Mouse (Mus musculus) heart, embryonic 13.5 days (tissue): ENCODE data around the gene Nae1. TPM values are rescaled to one million over a fixed set of nuclear protein-coding genes. Genes with fewer than 3 reads are reported as not detected.

ENCODE experiments used
- ATAC-seq: fragments of 200-750 bp; cut with Nextera tagmentation; 2 replicates; pipeline ENCODE4 v1.8.0; 2017; ENCODE audit warnings: moderate TSS enrichment; ENCODE audit not compliant: insufficient number of reproducible peaks, low FRiP score, low TSS enrichment; ENCODE audit errors: extremely low read depth
- H3K27ac ChIP-seq: fragments of 300-500 bp; sonication (generic); replicated peaks from 2 replicates; pipeline ENCODE4 v1.5.1; 2015; ENCODE audit warnings: moderate library complexity, mild to moderate bottlenecking, inconsistent platforms
- H3K27me3 ChIP-seq: fragments of 300-500 bp; sonication (generic); replicated peaks from 2 replicates; pipeline ENCODE4 v1.6.1; 2015; ENCODE audit warnings: mild to moderate bottlenecking, inconsistent platforms
- H3K36me3 ChIP-seq: fragments of 300-500 bp; sonication (generic); 2 replicates; pipeline ENCODE4 v1.6.1; 2015; ENCODE audit warnings: mild to moderate bottlenecking, inconsistent platforms
- H3K4me1 ChIP-seq: fragments of 300-500 bp; sonication (generic); 2 replicates; pipeline ENCODE4 v1.6.1; 2015; ENCODE audit warnings: inconsistent platforms
- H3K4me2 ChIP-seq: fragments of 300-500 bp; sonication (generic); 2 replicates; pipeline ENCODE4 v1.6.1; 2015; ENCODE audit warnings: inconsistent platforms, mild to moderate bottlenecking, moderate library complexity
- H3K4me3 ChIP-seq: fragments of 300-500 bp; sonication (generic); 2 replicates; pipeline ENCODE4 v1.5.1; 2015; ENCODE audit warnings: moderate library complexity, mild to moderate bottlenecking, inconsistent platforms
- H3K9ac ChIP-seq: fragments of 300-500 bp; sonication (generic); 2 replicates; pipeline ENCODE4 v1.6.1; 2015; ENCODE audit warnings: inconsistent platforms, mild to moderate bottlenecking, moderate library complexity
- H3K9me3 ChIP-seq: fragments of 300-500 bp; sonication (generic); 2 replicates; pipeline ENCODE4 v1.6.1; 2016; ENCODE audit warnings: inconsistent platforms
- WGBS: fragments of 180-500 bp; shearing (Covaris S2); methylation state at CpG from one replicate; pipeline ENCODE4 v1.1.7; 2015; ENCODE audit warnings: mixed read lengths; 5-methylcytosine and 5-hydroxymethylcytosine counted together
- polyA plus RNA-seq: library from polyadenylated mRNA; unstranded; fragments of >200 nt; fragmentation: Nextera tagmentation; extraction: Ambion mirVana; gene quantifications from 2 replicates; pipeline ENCODE4 v1.2.1, GENCODE M21; 2015

Gene Nae1
- polyA plus RNA-seq, 1 experiment from 2014 or later = 71.5 TPM

DNA sequence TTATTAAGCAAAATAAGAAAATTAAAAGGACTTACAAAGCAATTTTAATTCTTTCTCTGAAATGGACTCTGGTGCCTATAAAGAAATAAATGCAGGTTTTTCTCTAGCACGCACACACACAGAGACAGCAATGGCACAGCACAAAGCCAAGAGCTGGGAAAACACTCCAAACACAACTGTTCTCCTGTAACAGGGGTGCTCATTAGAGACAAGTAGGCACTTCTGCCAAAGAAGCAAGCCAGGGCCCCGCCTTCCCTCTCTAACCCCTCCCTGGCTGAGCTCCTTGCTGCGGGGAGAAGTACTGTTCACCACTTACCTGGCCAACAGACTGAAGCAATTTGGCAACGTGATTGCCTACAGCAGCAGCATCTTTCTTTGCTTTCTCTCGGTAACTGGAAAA lies 16.6 kb downstream of the Nae1 start:
- Histone ChIP-seq H3K4me3 (no peak overlapping the region), H3K4me1 (no peaks in the 10 kb centered on the region), H3K27me3 (no peaks in the 10 kb centered on the region), H3K27ac (no peak overlapping the region), H3K36me3 (peaks cover 88% of the 10 kb centered on the region), H3K4me2 (no peak overlapping the region), H3K9me3 (no peaks in the 10 kb centered on the region), H3K9ac (no peak overlapping the region)
- WGBS = 81% methylated on average over 5 of the region's 5 CpGs
- ATAC-seq = no peak

DNA sequence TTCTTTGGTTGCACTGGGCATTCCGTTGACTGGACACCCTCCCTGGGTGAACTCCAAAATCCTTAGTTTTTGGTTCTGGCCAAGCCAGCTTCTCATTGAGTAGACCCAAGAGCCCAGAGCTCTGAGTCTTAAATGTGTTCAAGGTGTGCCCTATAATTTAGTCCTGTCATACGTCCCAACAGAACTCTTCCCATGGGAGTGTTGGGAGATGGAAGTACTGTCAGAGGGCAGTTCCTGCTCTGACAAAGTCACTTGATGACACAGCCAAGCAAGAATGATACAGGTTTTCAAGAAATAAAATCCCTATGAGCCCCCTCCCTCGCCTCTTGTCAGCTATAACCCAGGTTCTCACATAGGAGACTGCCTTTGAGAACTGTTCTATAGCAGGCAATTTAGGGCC lies 24.3 kb downstream of the Nae1 start:
- Histone ChIP-seq H3K4me1 (peaks cover 11% of the 10 kb centered on the region), H3K4me3 (peak overlapping the region; percentile 71; the same call in 1 of the 2 replicates), H3K27me3 (no peaks in the 10 kb centered on the region), H3K9ac (no peak overlapping the region), H3K36me3 (peaks cover 35% of the 10 kb centered on the region), H3K9me3 (no peaks in the 10 kb centered on the region), H3K4me2 (peak overlapping the region; percentile 100), H3K27ac (no peak overlapping the region)
- 75% methylated on average over 3 of the region's 3 CpGs for WGBS
- ATAC-seq = no peak

DNA sequence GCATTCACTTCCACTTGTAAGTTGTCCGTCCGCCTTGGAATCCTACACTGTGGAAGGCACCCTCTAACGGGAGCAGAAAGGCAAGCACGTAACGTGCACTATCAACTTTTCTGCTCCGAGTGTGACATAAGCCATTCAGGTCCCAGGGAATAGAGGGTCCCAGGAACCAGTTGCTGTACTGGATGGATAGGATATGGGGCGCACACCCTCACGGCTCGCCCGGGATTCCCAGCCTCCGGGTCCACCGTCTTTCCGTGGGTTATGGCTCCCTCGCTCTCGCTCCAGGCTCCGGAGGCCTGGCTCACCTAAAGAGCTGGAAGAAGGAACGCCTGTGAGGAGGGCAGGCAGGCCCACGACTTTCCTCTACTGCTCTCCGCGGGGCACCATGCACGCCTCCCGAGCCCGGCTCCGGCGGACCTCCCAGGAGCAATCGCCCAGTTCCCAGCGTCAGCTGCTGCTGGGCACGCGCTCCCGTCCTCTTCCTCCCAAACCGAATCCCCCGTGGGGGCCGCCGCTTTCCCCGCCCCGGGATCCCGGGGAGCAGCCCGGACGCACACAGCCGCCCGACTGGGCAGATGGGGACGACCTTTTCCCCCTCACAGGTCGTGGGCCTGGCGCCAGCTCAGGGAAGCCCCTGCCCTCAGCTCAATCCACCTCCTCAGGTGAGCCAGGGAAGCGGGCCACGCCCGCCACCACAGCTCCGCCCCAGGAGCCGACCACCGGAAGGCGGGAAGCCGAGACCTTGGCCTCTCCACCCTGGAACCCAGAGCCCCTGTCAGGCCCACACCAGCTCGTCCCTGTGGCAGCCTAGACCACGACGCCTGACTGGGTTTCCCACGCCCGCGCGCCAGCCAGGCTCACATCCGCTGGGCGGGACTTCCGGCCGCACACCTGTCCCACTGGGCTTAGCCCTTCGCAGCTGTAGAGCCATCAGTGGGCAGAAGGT lies 25.1 kb downstream of the Nae1 start, which contains the start of gene Terb1:
Terb1 (minus strand) TSS at position 850 of the 946 bp plus-strand sequence.
- peaks cover 27% of the 10 kb centered on the region for H3K36me3 ChIP-seq
- no peaks in the 10 kb centered on the region for H3K9me3 ChIP-seq
- peak; percentile 25; the same call in 1 of the 2 replicates for ATAC-seq
- H3K27me3 ChIP-seq = no peaks in the 10 kb centered on the region
- H3K4me3 ChIP-seq = peak within 1 kb of the TSS; percentile 71
- 1% methylated on average over 64 of the region's 64 CpGs for WGBS
- H3K4me2 ChIP-seq = peak within 1 kb of the TSS; percentile 100
- H3K9ac ChIP-seq = peak within 1 kb of the TSS; percentile 85
- peak within 1 kb of the TSS; percentile 28; the same call in 1 of the 2 replicates for H3K27ac ChIP-seq
- peaks cover 11% of the 10 kb centered on the region for H3K4me1 ChIP-seq

DNA sequence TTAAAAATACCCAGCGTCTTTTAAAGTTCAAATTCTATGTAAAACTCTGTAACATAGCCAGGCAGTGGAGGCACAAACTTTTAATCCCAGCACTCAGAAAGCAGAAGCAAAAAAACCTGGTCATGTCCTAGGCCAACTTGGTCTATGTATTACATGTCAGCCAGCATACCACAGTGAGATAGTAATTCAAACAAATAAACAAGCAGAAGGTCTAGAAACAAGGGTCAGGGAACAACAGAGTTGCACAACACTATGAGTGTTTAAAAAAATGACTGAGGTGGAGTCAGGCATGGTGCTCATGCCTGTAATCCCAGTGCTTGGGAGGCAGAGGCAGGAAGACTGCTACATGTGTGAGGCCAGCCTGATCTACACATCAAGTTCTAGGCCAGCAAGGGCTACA lies 55.3 kb downstream of the Nae1 start:
- 52% methylated on average over 1 of the region's 1 CpGs for WGBS
- no peaks in the 10 kb centered on the region for H3K9me3 ChIP-seq

DNA sequence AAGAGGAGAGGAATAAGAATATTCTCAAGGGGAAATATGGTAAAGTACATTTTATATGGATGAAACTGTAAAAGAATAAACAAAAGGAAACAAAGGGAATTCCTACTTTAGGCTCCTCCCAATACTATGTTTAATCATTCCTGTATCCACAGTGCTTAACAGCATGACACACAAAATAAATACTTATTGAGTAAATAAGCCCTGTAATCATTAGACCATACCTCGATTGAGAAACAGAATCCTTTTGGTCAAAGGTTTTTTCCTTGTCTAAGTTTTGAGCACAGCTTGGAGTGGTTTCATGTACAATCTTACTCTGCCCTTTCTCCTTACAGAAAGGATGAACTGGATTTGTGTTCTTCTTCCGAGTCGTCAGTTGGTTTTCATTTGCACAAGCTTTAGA lies 62.0 kb downstream of the Nae1 start:
- Histone ChIP-seq H3K4me1 (no peaks in the 10 kb centered on the region), H3K4me3 (no peak overlapping the region), H3K27ac (no peak overlapping the region), H3K27me3 (no peaks in the 10 kb centered on the region), H3K36me3 (no peaks in the 10 kb centered on the region), H3K9ac (no peak overlapping the region), H3K9me3 (no peaks in the 10 kb centered on the region), H3K4me2 (no peak overlapping the region)
- 62% methylated on average over 3 of the region's 3 CpGs for WGBS
- no peak for ATAC-seq

More for the DNA sequence above, 55.3 kb downstream of the Nae1 start:
- Histone ChIP-seq H3K4me2 (no peak overlapping the region), H3K36me3 (no peaks in the 10 kb centered on the region), H3K27ac (no peak overlapping the region), H3K9ac (no peak overlapping the region), H3K4me3 (no peak overlapping the region), H3K27me3 (no peaks in the 10 kb centered on the region), H3K4me1 (no peaks in the 10 kb centered on the region)
- ATAC-seq = no peak

DNA sequence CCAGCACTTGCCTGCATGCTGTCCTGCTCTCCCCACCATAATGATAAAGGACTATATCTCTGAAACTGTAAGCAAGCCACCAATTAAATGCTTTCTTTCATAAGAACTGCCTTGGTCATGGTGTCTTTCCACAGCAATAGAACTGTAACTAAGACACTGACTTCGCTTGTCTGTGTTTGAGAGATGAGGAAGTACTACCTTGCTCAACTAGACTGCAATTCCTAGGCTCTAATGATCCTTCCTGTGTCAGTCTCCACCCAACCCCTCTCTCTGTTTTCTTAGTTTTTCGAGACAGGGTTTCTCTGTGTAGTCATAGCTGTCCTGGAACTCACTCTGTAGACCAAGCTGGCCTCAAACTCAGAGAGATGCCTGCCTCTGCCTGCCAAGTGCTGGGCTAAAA lies 67.0 kb downstream of the Nae1 start:
- Histone ChIP-seq H3K27me3 (no peaks in the 10 kb centered on the region), H3K9ac (no peak overlapping the region), H3K4me2 (no peak overlapping the region), H3K27ac (no peak overlapping the region), H3K4me1 (no peaks in the 10 kb centered on the region), H3K9me3 (no peaks in the 10 kb centered on the region), H3K36me3 (no peaks in the 10 kb centered on the region), H3K4me3 (no peak overlapping the region)
- ATAC-seq = no peak
- WGBS = 57% methylated on average over 2 of the region's 2 CpGs

Other genes with a start within 250 kb of the Nae1 start
- gene Cmtm2a, start 241.5 kb downstream of the Nae1 start, polyA plus RNA-seq = not detected in 2 replicates
- gene Gm45711, start 224.6 kb downstream of the Nae1 start, polyA plus RNA-seq = not detected in 2 replicates
- not detected in 2 replicates for gene Cmtm1, start 224.5 kb downstream of the Nae1 start, polyA plus RNA-seq
- not detected in 2 replicates for gene Gm11020, start 213.1 kb downstream of the Nae1 start, polyA plus RNA-seq
- gene Cmtm2b, start 212.4 kb downstream of the Nae1 start, polyA plus RNA-seq = not detected in 2 replicates
- gene Cmtm3, start 195.2 kb downstream of the Nae1 start, polyA plus RNA-seq = 95.9 and 100 TPM in 2 replicates
- 1.2 and 1.6 TPM in 2 replicates for gene Cmtm4, start 138.8 kb downstream of the Nae1 start, polyA plus RNA-seq
- gene Dync1li2, start 91.6 kb downstream of the Nae1 start, polyA plus RNA-seq = 45.0 and 51.1 TPM in 2 replicates
- 0.05 and 0.15 TPM in 2 replicates for gene Terb1, start 24.7 kb downstream of the Nae1 start, polyA plus RNA-seq
- gene Car7, start 52 bp upstream of the Nae1 start, polyA plus RNA-seq = 0.80 and 1.4 TPM in 2 replicates
- 7.1 and 7.3 TPM in 2 replicates for gene Pdp2, start 56.8 kb upstream of the Nae1 start, polyA plus RNA-seq
- gene Cdh16, start 89.8 kb upstream of the Nae1 start, polyA plus RNA-seq = 18.2 and 18.4 TPM in 2 replicates
- 285 and 323 TPM in 2 replicates for gene Rrad, start 96.7 kb upstream of the Nae1 start, polyA plus RNA-seq
- 186 and 228 TPM in 2 replicates for gene Ciao2b, start 107.3 kb upstream of the Nae1 start, polyA plus RNA-seq
- gene Ces2a, start 199.4 kb upstream of the Nae1 start, polyA plus RNA-seq = 0.23 TPM in 1 of 2 replicates, not detected in the other